Mouse (Mus musculus): Measurements from ENCODE around the gene Smndc1.

- no peak for TF ChIP-seq MAX (IDR thresholded peaks at IDR 0.05; ENCODE audit: low read depth)
- TF ChIP-seq POLR2A (IDR thresholded peaks at IDR 0.05; ENCODE audit: insufficient read length, low read depth) = no peak
- TF ChIP-seq USF1 (IDR thresholded peaks at IDR 0.05; ENCODE audit: low read depth) = no peak
These were observed 14.6 kb downstream of the Smndc1 start for GRCm38 (mm10) chr19:53375816-53376215.

Data from myocyte (in vitro differentiated cells).